Mouse (Mus musculus): ENCODE data around the gene Gimap5. TPM values are rescaled to one million over a fixed set of nuclear protein-coding genes. Genes with fewer than 3 reads are reported as not detected.

Gimap5 gene
- polyA plus RNA-seq, 1 experiment from 2014 or later: 6.9 TPM

GRCm38 (mm10) chr6:48784406-48784805 lies 38.4 kb downstream of the Gimap5 start:
- 91% methylated on average over 1 of the region's 1 CpGs for WGBS
- 0 out of 2 replicates have a peak, but pooled peaks cover 4% of the 10 kb centered on the region for H3K9me3 ChIP-seq (replicated peaks; ENCODE audit: control insufficient read depth, low read length)
- no peaks in the 10 kb centered on the region for H3K27me3 ChIP-seq (ENCODE audit: control insufficient read depth, insufficient read depth, low read length)
- no peak overlapping the region for H3K9ac ChIP-seq (ENCODE audit: low read length)
- no peak overlapping the region for H3K4me3 ChIP-seq (replicated peaks; ENCODE audit: low read length)
- no peak overlapping the region for H3K27ac ChIP-seq (ENCODE audit: low read length)
- no peaks in the 10 kb centered on the region; the same call in 1 of the 2 replicates for H3K4me1 ChIP-seq (ENCODE audit: control insufficient read depth, insufficient read depth, low read length)
- no peak for ATAC-seq (ENCODE audit: insufficient read depth, low FRiP score)
- no peaks in the 10 kb centered on the region for H3K36me3 ChIP-seq (ENCODE audit: control insufficient read depth, insufficient read depth, low read length)
- no peak overlapping the region for H3K4me2 ChIP-seq (ENCODE audit: low read depth, low read length)

- WGBS: 33% methylated on average over 1 of the region's 1 CpGs
- Histone ChIP-seq H3K4me2 (ENCODE audit: low read depth, low read length) (no peak overlapping the region), H3K9ac (ENCODE audit: low read length) (no peak overlapping the region), H3K4me3 (replicated peaks; ENCODE audit: low read length) (no peak overlapping the region), H3K27me3 (ENCODE audit: control insufficient read depth, insufficient read depth, low read length) (no peaks in the 10 kb centered on the region), H3K4me1 (ENCODE audit: control insufficient read depth, insufficient read depth, low read length) (no peaks in the 10 kb centered on the region; the same call in 1 of the 2 replicates), H3K27ac (ENCODE audit: low read length) (0 out of 2 replicates have a peak overlapping the region, but pooled peaks have one; percentile 26), H3K9me3 (replicated peaks; ENCODE audit: control insufficient read depth, low read length) (0 out of 2 replicates have a peak, but pooled peaks cover 4% of the 10 kb centered on the region), H3K36me3 (ENCODE audit: control insufficient read depth, insufficient read depth, low read length) (no peaks in the 10 kb centered on the region)
- ATAC-seq (ENCODE audit: insufficient read depth, low FRiP score): peak; percentile 37; the same call in 1 of the 2 replicates
These were observed 39.2 kb downstream of the Gimap5 start for GRCm38 (mm10) chr6:48785189-48785588.

- Histone ChIP-seq H3K9ac (ENCODE audit: low read length) (no peak overlapping the region), H3K36me3 (ENCODE audit: control insufficient read depth, insufficient read depth, low read length) (no peaks in the 10 kb centered on the region), H3K4me3 (replicated peaks; ENCODE audit: low read length) (no peak overlapping the region), H3K4me1 (ENCODE audit: control insufficient read depth, insufficient read depth, low read length) (no peaks in the 10 kb centered on the region; the same call in 1 of the 2 replicates), H3K4me2 (ENCODE audit: low read depth, low read length) (no peak overlapping the region), H3K27ac (ENCODE audit: low read length) (0 out of 2 replicates have a peak overlapping the region, but pooled peaks have one; percentile 26), H3K27me3 (ENCODE audit: control insufficient read depth, insufficient read depth, low read length) (no peaks in the 10 kb centered on the region), H3K9me3 (replicated peaks; ENCODE audit: control insufficient read depth, low read length) (0 out of 2 replicates have a peak, but pooled peaks cover 2% of the 10 kb centered on the region)
- 53% methylated on average over 2 of the region's 2 CpGs for WGBS
- ATAC-seq (ENCODE audit: insufficient read depth, low FRiP score): no peak
These were observed 39.6 kb downstream of the Gimap5 start for GRCm38 (mm10) chr6:48785601-48786000.

GRCm38 (mm10) chr6:48787867-48788266 lies 41.9 kb downstream of the Gimap5 start:
- no peak overlapping the region for H3K9ac ChIP-seq (ENCODE audit: low read length)
- no peak for ATAC-seq (ENCODE audit: insufficient read depth, low FRiP score)
- 79% methylated on average over 2 of the region's 2 CpGs for WGBS
- no peaks in the 10 kb centered on the region for H3K9me3 ChIP-seq (replicated peaks; ENCODE audit: control insufficient read depth, low read length)
- no peaks in the 10 kb centered on the region for H3K27me3 ChIP-seq (ENCODE audit: control insufficient read depth, insufficient read depth, low read length)
- no peak overlapping the region for H3K4me3 ChIP-seq (replicated peaks; ENCODE audit: low read length)
- H3K27ac ChIP-seq (ENCODE audit: low read length): no peak overlapping the region
- no peaks in the 10 kb centered on the region; the same call in 1 of the 2 replicates for H3K4me1 ChIP-seq (ENCODE audit: control insufficient read depth, insufficient read depth, low read length)
- no peak overlapping the region for H3K4me2 ChIP-seq (ENCODE audit: low read depth, low read length)
- no peaks in the 10 kb centered on the region for H3K36me3 ChIP-seq (ENCODE audit: control insufficient read depth, insufficient read depth, low read length)

- no peak overlapping the region for H3K4me3 ChIP-seq (replicated peaks; ENCODE audit: low read length)
- H3K4me1 ChIP-seq (ENCODE audit: control insufficient read depth, insufficient read depth, low read length): no peaks in the 10 kb centered on the region
- no peak overlapping the region for H3K9ac ChIP-seq (ENCODE audit: low read length)
- 88% methylated on average over 1 of the region's 1 CpGs for WGBS
- H3K9me3 ChIP-seq (replicated peaks; ENCODE audit: control insufficient read depth, low read length): 0 out of 2 replicates have a peak, but pooled peaks cover 3% of the 10 kb centered on the region
- H3K27me3 ChIP-seq (ENCODE audit: control insufficient read depth, insufficient read depth, low read length): no peaks in the 10 kb centered on the region
- ATAC-seq (ENCODE audit: insufficient read depth, low FRiP score): no peak
- H3K4me2 ChIP-seq (ENCODE audit: low read depth, low read length): no peak overlapping the region
- H3K27ac ChIP-seq (ENCODE audit: low read length): no peak overlapping the region
- no peaks in the 10 kb centered on the region for H3K36me3 ChIP-seq (ENCODE audit: control insufficient read depth, insufficient read depth, low read length)
These were observed 55.9 kb downstream of the Gimap5 start for GRCm38 (mm10) chr6:48801897-48802296.

GRCm38 (mm10) chr6:48803406-48804051 lies 57.5 kb downstream of the Gimap5 start:
- H3K27me3 ChIP-seq (ENCODE audit: control insufficient read depth, insufficient read depth, low read length): no peaks in the 10 kb centered on the region
- H3K9me3 ChIP-seq (replicated peaks; ENCODE audit: control insufficient read depth, low read length): 0 out of 2 replicates have a peak, but pooled peaks cover 3% of the 10 kb centered on the region
- H3K27ac ChIP-seq (ENCODE audit: low read length): no peak overlapping the region
- no peaks in the 10 kb centered on the region for H3K4me1 ChIP-seq (ENCODE audit: control insufficient read depth, insufficient read depth, low read length)
- no peak overlapping the region for H3K4me2 ChIP-seq (ENCODE audit: low read depth, low read length)
- no peak overlapping the region for H3K4me3 ChIP-seq (replicated peaks; ENCODE audit: low read length)
- no peak overlapping the region for H3K9ac ChIP-seq (ENCODE audit: low read length)
- ATAC-seq (ENCODE audit: insufficient read depth, low FRiP score): no peak
- H3K36me3 ChIP-seq (ENCODE audit: control insufficient read depth, insufficient read depth, low read length): no peaks in the 10 kb centered on the region

Other genes starting within 250 kb of the Gimap5 start
- gene Atp6v0e2, start 208.6 kb upstream of the Gimap5 start, polyA plus RNA-seq (2015; fragmentation: Nextera tagmentation; extraction: Ambion mirVana): 23.3 and 25.7 TPM in 2 replicates
- gene Lrrc61, start 191.4 kb upstream of the Gimap5 start, polyA plus RNA-seq (2015; fragmentation: Nextera tagmentation; extraction: Ambion mirVana): 7.5 and 9.6 TPM in 2 replicates
- 122 and 128 TPM in 2 replicates for gene Rarres2, start 173.4 kb upstream of the Gimap5 start, polyA plus RNA-seq (2015; fragmentation: Nextera tagmentation; extraction: Ambion mirVana)
- not detected in 2 replicates for gene Gm45021, start 156.6 kb upstream of the Gimap5 start, polyA plus RNA-seq (2015; fragmentation: Nextera tagmentation; extraction: Ambion mirVana)
- 25.7 and 28.0 TPM in 2 replicates for gene Repin1, start 152.3 kb upstream of the Gimap5 start, polyA plus RNA-seq (2015; fragmentation: Nextera tagmentation; extraction: Ambion mirVana)
- gene Gm44965, start 152.3 kb upstream of the Gimap5 start, polyA plus RNA-seq (2015; fragmentation: Nextera tagmentation; extraction: Ambion mirVana): 0.70 and 1.8 TPM in 2 replicates
- gene Zfp775, start 144.1 kb upstream of the Gimap5 start, polyA plus RNA-seq (2015; fragmentation: Nextera tagmentation; extraction: Ambion mirVana): 5.2 and 5.9 TPM in 2 replicates
- gene AI854703, start 119.4 kb upstream of the Gimap5 start, polyA plus RNA-seq (2015; fragmentation: Nextera tagmentation; extraction: Ambion mirVana): 1.1 and 1.3 TPM in 2 replicates
- gene Gimap8, start 99.0 kb upstream of the Gimap5 start, polyA plus RNA-seq (2015; fragmentation: Nextera tagmentation; extraction: Ambion mirVana): 1.6 and 1.8 TPM in 2 replicates
- 8.9 and 9.8 TPM in 2 replicates for gene Gimap9, start 70.1 kb upstream of the Gimap5 start, polyA plus RNA-seq (2015; fragmentation: Nextera tagmentation; extraction: Ambion mirVana)
- gene Gimap4, start 61.6 kb upstream of the Gimap5 start, polyA plus RNA-seq (2015; fragmentation: Nextera tagmentation; extraction: Ambion mirVana): 19.3 and 22.2 TPM in 2 replicates
- 22.2 and 22.5 TPM in 2 replicates for gene Gimap6, start 38.0 kb upstream of the Gimap5 start, polyA plus RNA-seq (2015; fragmentation: Nextera tagmentation; extraction: Ambion mirVana)
- gene Gm28053, start 27.6 kb upstream of the Gimap5 start, polyA plus RNA-seq (2015; fragmentation: Nextera tagmentation; extraction: Ambion mirVana): 2.5 and 3.2 TPM in 2 replicates
- 0.14 TPM in 1 of 2 replicates, not detected in the other for gene Gimap7, start 27.6 kb upstream of the Gimap5 start, polyA plus RNA-seq (2015; fragmentation: Nextera tagmentation; extraction: Ambion mirVana)
- gene Gimap1, start 7.1 kb upstream of the Gimap5 start, polyA plus RNA-seq (2015; fragmentation: Nextera tagmentation; extraction: Ambion mirVana): 15.7 and 19.7 TPM in 2 replicates
- 0.14 and 0.17 TPM in 2 replicates for gene Gimap3, start 24.7 kb downstream of the Gimap5 start, polyA plus RNA-seq (2015; fragmentation: Nextera tagmentation; extraction: Ambion mirVana)
- 157 and 176 TPM in 2 replicates for gene Tmem176a, start 94.7 kb downstream of the Gimap5 start, polyA plus RNA-seq (2015; fragmentation: Nextera tagmentation; extraction: Ambion mirVana)
- 302 and 332 TPM in 2 replicates for gene Tmem176b, start 95.3 kb downstream of the Gimap5 start, polyA plus RNA-seq (2015; fragmentation: Nextera tagmentation; extraction: Ambion mirVana)
- 2.5 and 4.6 TPM in 2 replicates for gene Aoc1, start 126.7 kb downstream of the Gimap5 start, polyA plus RNA-seq (2015; fragmentation: Nextera tagmentation; extraction: Ambion mirVana)
- gene 1600015I10Rik, start 183.7 kb downstream of the Gimap5 start, polyA plus RNA-seq (2015; fragmentation: Nextera tagmentation; extraction: Ambion mirVana): not detected in 2 replicates
- gene Doxl2, start 228.8 kb downstream of the Gimap5 start, polyA plus RNA-seq (2015; fragmentation: Nextera tagmentation; extraction: Ambion mirVana): not detected in 2 replicates
- gene Svs1, start 240.7 kb downstream of the Gimap5 start, polyA plus RNA-seq (2015; fragmentation: Nextera tagmentation; extraction: Ambion mirVana): not detected in 2 replicates